Mouse (Mus musculus) frontal cortex, postnatal 10 days (tissue): ENCODE measurements around the gene Terb2.

Experiments
- DNase-seq, 2 experiments: peaks; one replicate each; pipeline ENCODE4 v3.0.0; 2022; ENCODE audit warnings: low spot score in 2 of 2, mixed read lengths in 1 of 2

Terb2 gene

GRCm38 (mm10) chr2:122233341-122233740, 47.3 kb downstream of the Terb2 start:
- DNase-seq, result no peak

GRCm38 (mm10) chr2:122233759-122234557, 47.9 kb downstream of the Terb2 start:
- peak in 1 of 2 experiments; percentile 8 for DNase-seq

- peak; percentile 57 to 76 for DNase-seq
These were observed 48.7 kb downstream of the Terb2 start, which contains the start of gene Sord for GRCm38 (mm10) chr2:122234611-122235288. Sord (plus strand) TSS chr2:122234749.

GRCm38 (mm10) chr2:122235425-122235824, 49.4 kb downstream of the Terb2 start:
- no peak for DNase-seq

GRCm38 (mm10) chr2:122236321-122236720, 50.2 kb downstream of the Terb2 start:
- DNase-seq, result no peak

- DNase-seq, result no peak
These were observed 51.9 kb downstream of the Terb2 start for GRCm38 (mm10) chr2:122237891-122238470.

GRCm38 (mm10) chr2:122240735-122241134, 54.7 kb downstream of the Terb2 start:
- DNase-seq, result no peak

GRCm38 (mm10) chr2:122241226-122241625, 55.2 kb downstream of the Terb2 start:
- no peak for DNase-seq

- no peak for DNase-seq
These were observed 55.9 kb downstream of the Terb2 start for GRCm38 (mm10) chr2:122241935-122242334.

GRCm38 (mm10) chr2:122243671-122244131, 57.6 kb downstream of the Terb2 start:
- peak in 1 of 2 experiments; percentile 55 for DNase-seq

- no peak for DNase-seq
These were observed 61.7 kb downstream of the Terb2 start for GRCm38 (mm10) chr2:122247786-122248185.

GRCm38 (mm10) chr2:122255997-122256396, 69.9 kb downstream of the Terb2 start:
- DNase-seq, result no peak
